26 mouse cellular contexts compared by ENCODE assay signal in genomic region chr4:31935831-31936306, GRCm38 (mm10). TPM values are rescaled to one million over a fixed set of nuclear protein-coding genes. Genes with fewer than 3 reads are reported as not detected.
A peak's percentile ranks its signal among the peaks of the same experiment; 100 is the strongest.
DNase-seq lines count a peak whose midpoint lies in the region; ATAC-seq and TF ChIP-seq lines count a peak whose summit lies in the region.
"Had no signal": no experiment of that assay in that cellular context is flagged by ENCODE, and none has a peak within 500 bp of the region (broad histone marks: within the 10 kb centered on the region; RNA-seq: fewer than 3 reads in every experiment).

No protein-coding gene starts in this region.

- no peak for DNase-seq in hindbrain, embryonic 14.5 days (ENCODE audit: low spot score)
- no peak for DNase-seq in hindbrain, postnatal 0 days (ENCODE audit: low spot score)
- DNase-seq in limb, embryonic 10.5 days (ENCODE audit: low spot score), result no peak
- no peak for DNase-seq in thymus, postnatal 0 days (ENCODE audit: low spot score)
- DNase-seq: adrenal gland, postnatal 14 days; cerebellum, adult 11 months; cerebellum, adult 9-10 months; cerebellum, postnatal 36 days; forebrain, postnatal 0 days; gastrocnemius, postnatal 10 days; kidney, adult 9 months; kidney, postnatal 25 days; liver, embryonic 13.5 days; lung, adult 18-20 months; lung, postnatal 10 days; thymus, postnatal 14 days had no signal

- 0 out of 2 replicates have a peak overlapping the region, but pooled peaks have one; percentile 91 for H3K4me2 ChIP-seq in forebrain, embryonic 13.5 days
- H3K4me2 ChIP-seq in forebrain, embryonic 12.5 days, result no peak overlapping the region
- peak overlapping the region; percentile 85; the same call in 1 of the 2 replicates for H3K4me2 ChIP-seq in hindbrain, embryonic 14.5 days (replicated peaks)
- no peak overlapping the region for H3K4me2 ChIP-seq in hindbrain, postnatal 0 days (ENCODE audit: low read depth, low read length)
- H3K4me2 ChIP-seq in limb, embryonic 13.5 days (replicated peaks), result no peak overlapping the region
- H3K4me2 ChIP-seq: limb, embryonic 15.5 days; liver, embryonic 13.5 days had no signal

- H3K36me3 ChIP-seq in forebrain, embryonic 13.5 days (ENCODE audit: poor library complexity, severe bottlenecking), result no peaks in the 10 kb centered on the region
- no peaks in the 10 kb centered on the region for H3K36me3 ChIP-seq in forebrain, embryonic 12.5 days (replicated peaks)
- no peaks in the 10 kb centered on the region for H3K36me3 ChIP-seq in hindbrain, embryonic 14.5 days (replicated peaks; ENCODE audit: control insufficient read depth, insufficient read depth)
- no peaks in the 10 kb centered on the region for H3K36me3 ChIP-seq in hindbrain, postnatal 0 days (ENCODE audit: insufficient read depth, low read length)
- H3K36me3 ChIP-seq in limb, embryonic 13.5 days, result no peaks in the 10 kb centered on the region
- no peaks in the 10 kb centered on the region for H3K36me3 ChIP-seq in limb, embryonic 10.5 days
- H3K36me3 ChIP-seq: G1E; heart, embryonic 10.5 days; hindbrain, embryonic 13.5 days; limb, embryonic 15.5 days; liver, embryonic 13.5 days had no signal

- H3K9ac ChIP-seq in forebrain, embryonic 13.5 days, result no peak overlapping the region
- no peak overlapping the region for H3K9ac ChIP-seq in forebrain, embryonic 12.5 days
- no peak overlapping the region for H3K9ac ChIP-seq in hindbrain, embryonic 14.5 days
- no peak overlapping the region for H3K9ac ChIP-seq in hindbrain, postnatal 0 days (replicated peaks; ENCODE audit: low read length)
- no peak overlapping the region for H3K9ac ChIP-seq in limb, embryonic 13.5 days
- H3K9ac ChIP-seq: forebrain, postnatal 0 days; hindbrain, embryonic 13.5 days; limb, embryonic 15.5 days; liver, embryonic 13.5 days had no signal

- no peak overlapping the region for H3K4me3 ChIP-seq in forebrain, embryonic 13.5 days
- no peak overlapping the region for H3K4me3 ChIP-seq in forebrain, embryonic 12.5 days (replicated peaks)
- no peak overlapping the region for H3K4me3 ChIP-seq in hindbrain, embryonic 14.5 days (replicated peaks; ENCODE audit: low read length)
- H3K4me3 ChIP-seq in hindbrain, postnatal 0 days (ENCODE audit: low read length), result no peak overlapping the region
- no peak overlapping the region for H3K4me3 ChIP-seq in limb, embryonic 13.5 days
- no peak overlapping the region for H3K4me3 ChIP-seq in limb, embryonic 10.5 days
- H3K4me3 ChIP-seq: layer of hippocampus, adult 2 months; left cerebral cortex, adult 2 months; limb, embryonic 15.5 days; liver, embryonic 13.5 days had no signal

- TF ChIP-seq CTCF in hindbrain, postnatal 0 days (IDR thresholded peaks at IDR 0.05; ENCODE audit: low read depth), result no peak

- 68% methylated on average over 3 of the region's 3 CpGs for WGBS in forebrain, embryonic 13.5 days
- WGBS in forebrain, embryonic 12.5 days, result 57% methylated on average over 3 of the region's 3 CpGs
- WGBS in hindbrain, embryonic 14.5 days, result 67% methylated on average over 3 of the region's 3 CpGs
- 70% methylated on average over 3 of the region's 3 CpGs for WGBS in hindbrain, postnatal 0 days
- 22% methylated on average over 3 of the region's 3 CpGs for WGBS in limb, embryonic 13.5 days
- 81% methylated on average over 3 of the region's 3 CpGs for WGBS in limb, embryonic 10.5 days

- H3K9me3 ChIP-seq in forebrain, embryonic 13.5 days (replicated peaks), result no peaks in the 10 kb centered on the region
- H3K9me3 ChIP-seq in forebrain, embryonic 12.5 days, result no peaks in the 10 kb centered on the region
- H3K9me3 ChIP-seq in hindbrain, embryonic 14.5 days (ENCODE audit: control insufficient read depth, low read length), result no peaks in the 10 kb centered on the region
- H3K9me3 ChIP-seq in hindbrain, postnatal 0 days (ENCODE audit: low read length), result no peaks in the 10 kb centered on the region
- no peaks in the 10 kb centered on the region for H3K9me3 ChIP-seq in limb, embryonic 13.5 days
- no peaks in the 10 kb centered on the region for H3K9me3 ChIP-seq in limb, embryonic 10.5 days (replicated peaks)
- H3K9me3 ChIP-seq: G1E; heart, embryonic 10.5 days; hindbrain, embryonic 13.5 days; limb, embryonic 15.5 days; liver, embryonic 13.5 days had no signal

- H3K27ac ChIP-seq in forebrain, embryonic 13.5 days, result no peak overlapping the region
- H3K27ac ChIP-seq in forebrain, embryonic 12.5 days, result no peak overlapping the region
- no peak overlapping the region for H3K27ac ChIP-seq in hindbrain, embryonic 14.5 days
- no peak overlapping the region for H3K27ac ChIP-seq in hindbrain, postnatal 0 days
- H3K27ac ChIP-seq in limb, embryonic 13.5 days, result no peak overlapping the region
- H3K27ac ChIP-seq in limb, embryonic 10.5 days, result no peak overlapping the region
- H3K27ac ChIP-seq: heart, embryonic 10.5 days; hindbrain, embryonic 13.5 days; layer of hippocampus, adult 2 months; left cerebral cortex, adult 2 months; limb, embryonic 15.5 days; liver, embryonic 13.5 days had no signal

- no peaks in the 10 kb centered on the region for H3K27me3 ChIP-seq in forebrain, embryonic 13.5 days
- H3K27me3 ChIP-seq in forebrain, embryonic 12.5 days, result 0 out of 2 replicates have a peak, but pooled peaks cover 11% of the 10 kb centered on the region
- peaks cover 4% of the 10 kb centered on the region; the same call in 1 of the 2 replicates for H3K27me3 ChIP-seq in hindbrain, embryonic 14.5 days (ENCODE audit: control insufficient read depth, insufficient read depth, low read length)
- H3K27me3 ChIP-seq in hindbrain, postnatal 0 days (ENCODE audit: insufficient read depth, low read length), result no peaks in the 10 kb centered on the region
- H3K27me3 ChIP-seq in limb, embryonic 13.5 days, result peaks cover 10% of the 10 kb centered on the region; the same call in 1 of the 2 replicates
- H3K27me3 ChIP-seq in limb, embryonic 10.5 days (ENCODE audit: low read depth, poor library complexity, severe bottlenecking), result no peaks in the 10 kb centered on the region
- H3K27me3 ChIP-seq: hindbrain, embryonic 13.5 days; limb, embryonic 15.5 days had no signal

- ATAC-seq in forebrain, embryonic 13.5 days, result no peak
- ATAC-seq in forebrain, embryonic 12.5 days (ENCODE audit: low FRiP score), result no peak
- no peak for ATAC-seq in hindbrain, embryonic 14.5 days (ENCODE audit: low FRiP score)
- no peak for ATAC-seq in hindbrain, postnatal 0 days
- ATAC-seq in limb, embryonic 13.5 days (ENCODE audit: low FRiP score, low read depth), result peak; percentile 20; the same call in 1 of the 2 replicates
- ATAC-seq: intestine, embryonic 16.5 days had no signal

- H3K4me1 ChIP-seq in forebrain, embryonic 13.5 days, result peaks cover 29% of the 10 kb centered on the region
- peaks cover 20% of the 10 kb centered on the region for H3K4me1 ChIP-seq in forebrain, embryonic 12.5 days
- peaks cover 20% of the 10 kb centered on the region for H3K4me1 ChIP-seq in hindbrain, embryonic 14.5 days (replicated peaks; ENCODE audit: control insufficient read depth, insufficient read depth, low read length)
- H3K4me1 ChIP-seq in hindbrain, postnatal 0 days (ENCODE audit: insufficient read depth, low read length), result peaks cover 9% of the 10 kb centered on the region
- peaks cover 16% of the 10 kb centered on the region for H3K4me1 ChIP-seq in limb, embryonic 13.5 days
- peaks cover 25% of the 10 kb centered on the region for H3K4me1 ChIP-seq in limb, embryonic 10.5 days

RNA-seq across cellular contexts. Expression of gene Map3k7, which starts 28.0 kb away (rescaled TPM):
- 32.6 and 33.6 TPM in 2 replicates for polyA plus RNA-seq in forebrain, embryonic 13.5 days (2015; fragmentation: Nextera tagmentation; extraction: Ambion mirVana)
- polyA plus RNA-seq in forebrain, embryonic 12.5 days (2016; fragmentation: Nextera tagmentation; extraction: Ambion mirVana), result 45.1 and 47.5 TPM in 2 replicates
- polyA plus RNA-seq in hindbrain, embryonic 14.5 days (2014; fragmentation: Nextera tagmentation; extraction: Ambion mirVana), result 31.7 and 37.4 TPM in 2 replicates
- total RNA-seq in hindbrain, postnatal 0 days (2014; rRNA removed), result 38.5 and 47.0 TPM in 2 replicates
- 16.0 TPM in 2 replicates for polyA plus RNA-seq in hindbrain, postnatal 0 days (2015; fragmentation: Nextera tagmentation; extraction: Ambion mirVana)
- 38.0 and 39.1 TPM in 2 replicates for polyA plus RNA-seq in limb, embryonic 13.5 days (2015; fragmentation: Nextera tagmentation; extraction: Ambion mirVana)
- polyA plus RNA-seq in limb, embryonic 10.5 days (2016; fragmentation: Nextera tagmentation; extraction: Ambion mirVana), result 46.6 and 54.1 TPM in 2 replicates
- polyA plus RNA-seq in thymus, postnatal 0 days (2015; fragmentation: Nextera tagmentation; extraction: Ambion mirVana), result 26.5 and 28.3 TPM in 2 replicates

Comparison
In these comparisons a context has a peak if more than half of its experiments do, and no peak if none do; other contexts are left out.
1. H3K4me2 ChIP-seq: peak in forebrain, embryonic 13.5 days (single experiment) and hindbrain, embryonic 14.5 days (single experiment); none in forebrain, embryonic 12.5 days (single experiment), hindbrain, postnatal 0 days (single experiment) and limb, embryonic 13.5 days (single experiment).